Comparison of ENCODE assay signal across 8 mouse cellular contexts in genomic region chr5:30921256-30922033, GRCm38 (mm10). TPM values are rescaled to one million over a fixed set of nuclear protein-coding genes. Genes with fewer than 3 reads are reported as not detected.
DNase-seq lines count a peak whose midpoint lies in the region; ATAC-seq and TF ChIP-seq lines count a peak whose summit lies in the region.

Khk (plus strand) TSS chr5:30921431.

- H3K27me3 ChIP-seq in hindbrain, postnatal 0 days (ENCODE audit: insufficient read depth, low read length): no peaks in the 10 kb centered on the region

- no peaks in the 10 kb centered on the region for H3K36me3 ChIP-seq in hindbrain, postnatal 0 days (ENCODE audit: insufficient read depth, low read length)
- peaks cover 26% of the 10 kb centered on the region; the same call in 1 of the 2 replicates for H3K36me3 ChIP-seq in macrophage (ENCODE audit: inconsistent target)

- peak within 1 kb of the TSS; percentile 76 for H3K27ac ChIP-seq in hindbrain, postnatal 0 days
- H3K27ac ChIP-seq in macrophage: peak within 1 kb of the TSS; percentile 64

- H3K9me3 ChIP-seq in hindbrain, postnatal 0 days (ENCODE audit: low read length): no peaks in the 10 kb centered on the region

- peaks cover 10% of the 10 kb centered on the region for H3K4me1 ChIP-seq in hindbrain, postnatal 0 days (ENCODE audit: insufficient read depth, low read length)

- 2% methylated on average over 34 of the region's 40 CpGs for WGBS in hindbrain, postnatal 0 days
- WGBS in macrophage (ENCODE audit: missing documents): under 1% methylated on average over 40 of the region's 40 CpGs

- peak; percentile 89 for TF ChIP-seq CTCF in hindbrain, postnatal 0 days (IDR thresholded peaks at IDR 0.05; ENCODE audit: low read depth)

- H3K4me2 ChIP-seq in hindbrain, postnatal 0 days (ENCODE audit: low read depth, low read length): peak within 1 kb of the TSS; percentile 66

- H3K79me2 ChIP-seq in macrophage (ENCODE audit: inconsistent target): peaks cover 23% of the 10 kb centered on the region; the same call in 1 of the 2 replicates

- peak within 1 kb of the TSS; percentile 48 for H3K4me3 ChIP-seq in hindbrain, postnatal 0 days (ENCODE audit: low read length)
- H3K4me3 ChIP-seq in macrophage (ENCODE audit: inconsistent target): peak within 1 kb of the TSS; percentile 56

- H3K9ac ChIP-seq in hindbrain, postnatal 0 days (replicated peaks; ENCODE audit: low read length): peak within 1 kb of the TSS; percentile 37

- peak; percentile 86 for ATAC-seq in activated CD4-positive, CD25-positive, alpha-beta regulatory T cell, adult 4 months
- peak; percentile 89 for ATAC-seq in common myeloid progenitor, adult 5-6 weeks (replicated peaks; ENCODE audit: low read depth, poor library complexity, severe bottlenecking)
- ATAC-seq in hindbrain, postnatal 0 days: peak; percentile 84

- DNase-seq in gastrocnemius, adult 8-10 months (ENCODE audit: low spot score in 2 of 2): peak; percentile 89
- peak; percentile 95 for DNase-seq in hindbrain, postnatal 0 days (ENCODE audit: low spot score)
- DNase-seq in left cerebral cortex, adult 18-20 months (ENCODE audit: low spot score in 2 of 2): peak; percentile 87 to 94
- DNase-seq in retina, postnatal 7 days (ENCODE audit: low read depth, low spot score): peak; percentile 86
- peak; percentile 76 to 87 for DNase-seq in urinary bladder, adult 18-20 months (ENCODE audit: low spot score in 2 of 2)

RNA-seq across cellular contexts. Expression of gene Khk, which starts in this region (rescaled TPM):
- 10 to 100 TPM; 11.9 to 20.6 TPM for polyA plus RNA-seq in activated CD4-positive, CD25-positive, alpha-beta regulatory T cell, adult 4 months (2017; shearing (Covaris generic))
- 85.4 and 99.2 TPM in 2 replicates for total RNA-seq in common myeloid progenitor, adult 5-6 weeks (2017)
- total RNA-seq in gastrocnemius, adult 8-10 months (2022): 10 to 100 TPM; 35.7 to 40.5 (median 38.2) TPM
- 3.0 and 14.6 TPM in 2 replicates for total RNA-seq in hindbrain, postnatal 0 days (2014; rRNA removed)
- polyA plus RNA-seq in hindbrain, postnatal 0 days (2015; fragmentation: Nextera tagmentation; extraction: Ambion mirVana): 16.5 and 17.4 TPM in 2 replicates
- total RNA-seq in left cerebral cortex, adult 18-20 months (2021): 10 to 100 TPM; 15.8 to 19.3 TPM
- total RNA-seq in macrophage (2018; cell fraction: chromatin; rRNA removed): 1 to 10 TPM in 21 of 26 experiments, under 1 TPM in 2, not detected in 3; 0.89 to 9.8 (median 5.7) TPM
- total RNA-seq in macrophage (2018; cell fraction: cytosol; rRNA removed): 10 to 100 TPM in 17 of 26 experiments, 1 to 10 TPM in 9; 7.6 to 24.7 (median 13.3) TPM
- 10 to 100 TPM in 6 of 26 experiments, 1 to 10 TPM in 20; 1.3 to 14.1 (median 6.9) TPM for total RNA-seq in macrophage (2018; cell fraction: nucleus; rRNA removed)
- polyA plus RNA-seq in macrophage (2018): 10.2 to 18.1 TPM (median 14.4 TPM) in 3 replicates

Comparison
In these comparisons a context has a peak if more than half of its experiments do, and no peak if none do; other contexts are left out.
1. Peak in every context shown above with its lines: DNase-seq, ATAC-seq, H3K4me3 ChIP-seq and H3K27ac ChIP-seq.